Mouse (Mus musculus): ENCODE data around the gene Gm49361.

- TF ChIP-seq POLR2A (IDR thresholded peaks at IDR 0.05; ENCODE audit: low read depth, low read length) = no peak
- no peak for TF ChIP-seq CHD2 (IDR thresholded peaks at IDR 0.05; ENCODE audit: low read length)
- TF ChIP-seq NRF1 (IDR thresholded peaks at IDR 0.05; ENCODE audit: low read depth, low read length) = no peak
- no peak for TF ChIP-seq USF1 (IDR thresholded peaks at IDR 0.05; ENCODE audit: low read depth, low read length)
- TF ChIP-seq E2F4 (IDR thresholded peaks at IDR 0.05; ENCODE audit: insufficient replicate concordance, low read depth, low read length) = no peak
- TF ChIP-seq ZC3H11A (IDR thresholded peaks at IDR 0.05; ENCODE audit: low read depth, low read length) = no peak
- TF ChIP-seq CTCF (conservative IDR thresholded peaks at IDR 0.05 in 1 of 2, IDR thresholded peaks at IDR 0.05 in 1 of 2; ENCODE audit: low read depth in 2 of 2, low read length in 2 of 2) = no peak
- no peak for TF ChIP-seq MEF2A (IDR thresholded peaks at IDR 0.05; ENCODE audit: borderline replicate concordance, low read depth, low read length)
- no peak for TF ChIP-seq TCF12 (IDR thresholded peaks at IDR 0.05; ENCODE audit: low read depth, low read length)
- no peak for TF ChIP-seq MAFK (IDR thresholded peaks at IDR 0.05; ENCODE audit: insufficient replicate concordance, low read length)
Measured at GRCm38 (mm10) chr14:57692517-57693130, 53.3 kb downstream of the Gm49361 start.
